ENCODE assay signal across 9 mouse cellular contexts in the genomic region with DNA sequence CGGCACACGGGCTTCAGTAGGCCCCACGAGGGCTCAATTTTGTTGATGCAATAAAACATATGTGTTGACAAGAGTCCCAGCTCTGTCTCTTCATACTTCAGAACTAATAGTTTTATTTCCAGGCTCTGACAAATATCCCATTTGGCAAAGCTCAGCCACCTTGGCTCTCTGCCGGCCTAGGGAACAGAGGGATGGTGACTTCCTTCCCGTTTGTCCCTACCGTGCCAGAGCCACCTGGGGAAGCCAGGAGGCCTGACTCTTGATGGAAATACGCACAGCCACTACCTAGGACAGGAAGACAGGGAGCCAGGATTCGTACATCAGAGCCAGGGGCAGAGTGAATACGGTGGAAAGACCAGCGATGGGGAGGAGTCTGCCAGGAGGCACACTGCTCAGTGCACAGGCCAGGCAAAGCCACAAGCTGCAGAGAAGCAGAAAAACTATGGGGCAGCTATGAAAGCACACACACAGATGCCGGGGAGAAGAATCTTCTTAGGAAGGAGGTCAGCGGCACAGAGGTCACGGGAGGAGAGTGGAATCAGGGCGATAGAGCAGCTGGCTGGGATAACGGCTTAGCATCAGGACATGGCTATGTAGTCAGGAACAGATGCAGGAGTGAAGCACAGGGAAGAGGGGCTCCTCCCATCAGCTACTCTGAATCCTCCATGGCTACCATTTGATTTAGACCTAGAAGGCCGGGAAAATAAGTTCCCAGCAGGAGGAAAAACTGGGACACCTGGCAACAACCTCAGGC. TPM values are rescaled to one million over a fixed set of nuclear protein-coding genes. Genes with fewer than 3 reads are reported as not detected.
DNase-seq lines count a peak whose midpoint lies in the region; ATAC-seq and TF ChIP-seq lines count a peak whose summit lies in the region.
"Had no signal": no experiment of that assay in that cellular context is flagged by ENCODE, and none has a peak within 500 bp of the region (broad histone marks: within the 10 kb centered on the region; RNA-seq: fewer than 3 reads in every experiment).

No protein-coding gene starts in this region.

- ATAC-seq in embryonic facial prominence, embryonic 15.5 days (ENCODE audit: insufficient number of reproducible peaks, low FRiP score, low TSS enrichment, low read depth) = no peak
- no peak for ATAC-seq in midbrain, postnatal 0 days (ENCODE audit: low FRiP score)

- no peak overlapping the region for H3K4me2 ChIP-seq in embryonic facial prominence, embryonic 15.5 days (replicated peaks)
- no peak overlapping the region for H3K4me2 ChIP-seq in midbrain, postnatal 0 days (ENCODE audit: low read depth, low read length, poor library complexity, severe bottlenecking)

- H3K9me3 ChIP-seq in embryonic facial prominence, embryonic 15.5 days (replicated peaks) = no peaks in the 10 kb centered on the region
- H3K9me3 ChIP-seq in midbrain, postnatal 0 days (ENCODE audit: low read length) = no peaks in the 10 kb centered on the region

- H3K9ac ChIP-seq in embryonic facial prominence, embryonic 15.5 days = no peak overlapping the region
- H3K9ac ChIP-seq in midbrain, postnatal 0 days (replicated peaks; ENCODE audit: low read length, poor library complexity, severe bottlenecking) = no peak overlapping the region

- TF ChIP-seq CTCF in midbrain, postnatal 0 days (IDR thresholded peaks at IDR 0.05) = no peak

- peak; percentile 47 to 58 for DNase-seq in layer of hippocampus, postnatal 10 days (ENCODE audit: low spot score in 2 of 2)
- DNase-seq in layer of hippocampus, postnatal 36 days = no peak
- DNase-seq in kidney, adult 18-20 months = peak; percentile 57
- DNase-seq in retina, embryonic 14.5 days (ENCODE audit: low spot score) = peak; percentile 57
- no peak for DNase-seq in urinary bladder, postnatal 10 days (ENCODE audit: low spot score)
- no peak for DNase-seq in spleen, adult 12 weeks (ENCODE audit: low spot score)
- no peak for DNase-seq in midbrain, postnatal 0 days (ENCODE audit: low spot score)

- no peaks in the 10 kb centered on the region for H3K27me3 ChIP-seq in embryonic facial prominence, embryonic 15.5 days
- no peaks in the 10 kb centered on the region for H3K27me3 ChIP-seq in midbrain, postnatal 0 days (ENCODE audit: insufficient read depth, low read length)

- H3K36me3 ChIP-seq in embryonic facial prominence, embryonic 15.5 days = 0 out of 2 replicates have a peak, but pooled peaks cover 6% of the 10 kb centered on the region
- H3K36me3 ChIP-seq in midbrain, postnatal 0 days (ENCODE audit: insufficient read depth, low read length) = peaks cover 2% of the 10 kb centered on the region; the same call in 1 of the 2 replicates

- peak overlapping the region; percentile 29; the same call in 1 of the 2 replicates for H3K27ac ChIP-seq in embryonic facial prominence, embryonic 15.5 days (replicated peaks)
- H3K27ac ChIP-seq in midbrain, postnatal 0 days (ENCODE audit: low read depth, low read length) = no peak overlapping the region
- H3K27ac ChIP-seq: macrophage had no signal

- 68% methylated on average over 16 of the region's 16 CpGs for WGBS in embryonic facial prominence, embryonic 15.5 days
- whole genome bisulfite sequencing in midbrain, postnatal 0 days = 88% methylated on average over 16 of the region's 16 CpGs

- peaks cover 42% of the 10 kb centered on the region for H3K4me1 ChIP-seq in embryonic facial prominence, embryonic 15.5 days
- H3K4me1 ChIP-seq in midbrain, postnatal 0 days (ENCODE audit: insufficient read depth, low read length) = no peaks in the 10 kb centered on the region

- H3K4me3 ChIP-seq in embryonic facial prominence, embryonic 15.5 days (replicated peaks) = no peak overlapping the region
- no peak overlapping the region for H3K4me3 ChIP-seq in midbrain, postnatal 0 days (ENCODE audit: low read depth, low read length)

RNA-seq across cellular contexts. Expression of a gene that starts 11.5 kb away (rescaled TPM):
- 10 to 100 TPM; 35.1 to 39.0 TPM for total RNA-seq in layer of hippocampus, postnatal 10 days (2021)
- 10 to 100 TPM; 22.6 to 23.8 TPM for total RNA-seq in layer of hippocampus, postnatal 36 days (2021)
- 38.7 and 40.0 TPM in 2 replicates for polyA plus RNA-seq in embryonic facial prominence, embryonic 15.5 days (2015; fragmentation: Nextera tagmentation; extraction: Ambion mirVana)
- total RNA-seq in midbrain, postnatal 0 days (2014; rRNA removed) = 32.0 TPM in 2 replicates
- polyA plus RNA-seq in midbrain, postnatal 0 days (2015; fragmentation: Nextera tagmentation; extraction: Ambion mirVana) = 20.3 and 22.0 TPM in 2 replicates

RNA-seq across cellular contexts. Expression of a gene that starts 52.7 kb away (rescaled TPM):
- total RNA-seq in layer of hippocampus, postnatal 10 days (2021) = 1 to 10 TPM in 1 of 2 experiments, under 1 TPM in 1; 0.46 to 1.0 TPM
- total RNA-seq in layer of hippocampus, postnatal 36 days (2021) = under 1 TPM; 0.30 to 0.57 TPM
- polyA plus RNA-seq in embryonic facial prominence, embryonic 15.5 days (2015; fragmentation: Nextera tagmentation; extraction: Ambion mirVana) = 1.5 and 1.6 TPM in 2 replicates
- 1.1 and 1.3 TPM in 2 replicates for total RNA-seq in midbrain, postnatal 0 days (2014; rRNA removed)
- polyA plus RNA-seq in midbrain, postnatal 0 days (2015; fragmentation: Nextera tagmentation; extraction: Ambion mirVana) = 0.95 and 0.98 TPM in 2 replicates

Comparison
In these comparisons a context has a peak if more than half of its experiments do, and no peak if none do; other contexts are left out.
1. DNase-seq: peak in layer of hippocampus, postnatal 10 days (2 of 2), kidney, adult 18-20 months (single experiment) and retina, embryonic 14.5 days (single experiment); none in layer of hippocampus, postnatal 36 days (0 of 2), urinary bladder, postnatal 10 days (single experiment), spleen, adult 12 weeks (single experiment) and midbrain, postnatal 0 days (single experiment).